Mouse (Mus musculus) fat pad, adult 2 months (tissue): ENCODE measurements around the gene Morn3.

Experiments
- DNase-seq: peaks from one replicate; pipeline ENCODE4 v3.0.0-alpha.2; 2011; ENCODE audit warnings: low read depth, low spot score; ENCODE audit errors: extremely low read depth

Gene Morn3

DNA sequence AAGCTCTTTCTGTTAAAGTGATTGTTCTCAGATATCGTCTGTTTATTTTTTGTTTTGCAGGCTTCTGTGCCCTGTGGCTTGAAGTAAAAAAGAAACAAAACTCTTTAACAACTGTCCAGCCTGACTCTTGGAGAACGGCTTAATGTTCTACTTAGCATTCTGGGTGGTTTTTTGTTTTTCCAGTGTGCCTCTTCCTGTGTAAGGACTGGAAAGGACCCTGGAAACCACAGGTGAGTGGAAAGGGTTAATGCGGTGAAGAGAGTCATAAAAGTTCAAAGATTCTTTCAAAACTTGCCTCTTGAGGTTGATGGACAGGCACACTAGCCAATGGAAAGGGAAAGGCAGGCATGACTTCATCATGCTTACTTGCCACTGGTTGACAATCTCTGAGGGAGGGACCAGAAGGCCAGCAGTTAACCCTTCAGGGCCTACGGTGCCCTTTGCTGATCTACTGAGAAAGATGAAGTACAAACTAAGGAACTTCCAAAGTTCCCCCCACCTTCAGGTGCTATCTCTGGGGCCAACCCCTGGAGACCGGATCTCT lies 52.4 kb downstream of the Morn3 start:
- peak; percentile 45 for DNase-seq

DNA sequence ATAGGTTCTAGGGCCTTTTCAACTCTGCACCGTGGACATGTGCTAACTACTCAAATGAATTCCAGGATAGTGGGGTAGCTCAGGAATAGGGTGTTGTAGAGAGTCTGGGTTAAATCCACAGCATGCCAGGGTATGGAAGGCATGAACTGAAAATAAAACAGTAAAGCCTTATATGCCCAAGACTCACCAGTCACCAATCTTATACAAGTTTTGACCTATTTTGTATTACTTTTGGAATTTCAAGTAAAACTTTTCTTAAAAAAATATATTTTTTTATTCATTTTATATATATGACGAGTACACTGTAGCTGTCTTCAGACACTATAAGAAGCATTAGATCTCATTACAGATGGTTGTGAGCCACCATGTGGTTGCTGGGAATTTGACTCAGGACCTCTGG lies 53.0 kb downstream of the Morn3 start:
- DNase-seq = no peak

DNA sequence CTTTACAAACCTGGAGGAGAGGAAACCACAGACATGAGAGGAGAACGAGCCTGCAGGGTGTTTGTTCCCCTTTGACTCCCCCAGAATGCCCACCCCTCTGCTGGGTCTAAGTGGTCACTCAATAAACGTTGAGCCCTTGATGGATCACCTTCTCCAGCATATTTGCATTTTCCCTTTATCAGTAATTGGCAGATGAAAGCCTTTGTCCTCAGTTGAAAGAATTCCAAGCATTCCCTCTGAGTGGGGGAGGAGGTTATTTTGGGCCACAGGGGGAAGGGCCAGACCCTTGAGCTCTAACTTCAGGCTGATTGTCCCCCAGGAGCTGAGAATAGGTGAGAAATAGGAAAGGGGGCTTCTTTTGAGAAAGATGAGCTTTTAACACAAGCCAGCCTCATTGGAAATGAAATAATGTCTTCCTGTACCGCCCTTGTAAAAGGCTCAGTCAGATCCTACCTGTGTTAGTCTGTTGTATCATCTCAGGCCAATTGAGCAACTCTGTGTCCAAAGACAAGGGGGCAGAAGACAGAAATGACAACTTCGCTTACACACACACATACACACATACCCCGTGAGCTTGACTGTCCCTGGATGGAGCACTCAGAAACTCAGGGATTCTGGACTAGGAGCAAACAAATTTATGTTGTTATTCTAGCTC lies 55.3 kb downstream of the Morn3 start:
- no peak for DNase-seq

DNA sequence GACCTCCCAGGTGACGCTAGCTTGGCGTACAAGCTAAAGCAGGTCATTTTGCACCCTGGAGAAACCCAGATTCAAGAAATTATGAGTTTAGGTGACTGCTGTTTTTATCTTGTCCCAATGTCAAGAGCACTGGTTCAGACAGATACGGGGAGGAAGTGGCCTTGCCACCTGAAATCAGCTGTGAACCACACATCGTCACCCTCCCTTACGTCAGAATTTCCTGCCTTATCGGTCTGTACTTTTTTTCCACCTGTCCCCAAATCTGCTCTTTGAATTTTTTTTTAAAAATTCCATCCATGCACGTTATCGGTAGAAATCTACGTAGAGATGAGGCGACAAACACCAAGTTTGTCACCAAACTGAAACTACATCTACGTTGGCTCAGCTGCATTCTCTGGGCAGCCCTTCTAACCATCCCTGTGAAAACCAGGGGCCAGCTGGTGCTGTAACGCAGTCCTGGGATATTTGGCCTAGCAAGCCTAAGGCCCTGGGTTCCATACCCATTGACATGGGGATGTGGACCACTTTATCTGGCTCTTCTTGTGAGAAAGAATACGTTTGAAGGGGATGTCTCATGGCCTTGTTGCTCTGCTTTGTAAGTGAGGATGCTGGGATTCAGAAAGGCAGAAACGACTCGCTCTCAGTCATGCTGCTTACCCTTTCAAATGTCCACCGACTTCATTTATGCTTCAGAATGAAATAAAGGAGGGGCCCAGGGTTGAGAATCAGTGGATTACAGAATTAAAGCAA lies 56.2 kb downstream of the Morn3 start:
- DNase-seq = no peak

DNA sequence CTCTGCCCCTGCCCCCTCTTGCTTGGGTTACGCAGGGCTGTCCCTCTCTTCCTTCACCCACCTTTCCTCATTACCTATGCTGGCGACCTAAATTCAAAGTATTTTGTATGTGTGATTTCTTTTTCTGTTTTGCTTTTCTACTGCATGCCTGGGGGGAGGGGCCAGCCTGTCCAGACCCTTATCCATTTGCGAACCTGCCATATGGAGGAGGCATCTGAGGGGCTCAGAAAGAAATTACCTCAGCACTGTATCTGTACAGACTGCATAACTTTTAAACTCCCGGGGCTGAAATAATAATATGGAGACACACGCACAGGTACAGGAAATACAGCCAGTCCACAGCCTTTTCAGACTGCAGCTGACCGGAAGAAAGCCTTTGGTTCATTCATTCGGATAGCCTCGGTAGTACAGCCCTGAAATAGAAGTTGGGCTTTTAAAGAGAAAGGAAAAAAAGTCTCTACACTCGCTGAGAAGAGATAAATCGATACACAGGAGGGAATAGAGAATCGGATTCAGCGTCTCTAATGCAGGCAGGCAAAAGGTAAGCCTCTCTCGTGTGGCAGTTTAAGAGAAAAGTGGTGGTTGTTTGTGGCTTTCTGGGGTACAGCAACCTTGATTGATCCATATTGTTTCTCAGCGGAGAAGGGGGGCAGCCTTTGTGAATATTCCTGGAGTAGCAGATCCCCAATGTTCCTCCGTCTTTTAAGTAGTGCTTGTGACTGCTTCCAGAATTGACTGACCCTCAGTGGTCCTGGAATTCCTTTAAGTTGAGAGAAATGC lies 57.1 kb downstream of the Morn3 start, which contains the start of gene Kdm2b:
TSS of gene Kdm2b (minus strand) at position 273 of the 780 bp plus-strand sequence.
- DNase-seq = no peak

DNA sequence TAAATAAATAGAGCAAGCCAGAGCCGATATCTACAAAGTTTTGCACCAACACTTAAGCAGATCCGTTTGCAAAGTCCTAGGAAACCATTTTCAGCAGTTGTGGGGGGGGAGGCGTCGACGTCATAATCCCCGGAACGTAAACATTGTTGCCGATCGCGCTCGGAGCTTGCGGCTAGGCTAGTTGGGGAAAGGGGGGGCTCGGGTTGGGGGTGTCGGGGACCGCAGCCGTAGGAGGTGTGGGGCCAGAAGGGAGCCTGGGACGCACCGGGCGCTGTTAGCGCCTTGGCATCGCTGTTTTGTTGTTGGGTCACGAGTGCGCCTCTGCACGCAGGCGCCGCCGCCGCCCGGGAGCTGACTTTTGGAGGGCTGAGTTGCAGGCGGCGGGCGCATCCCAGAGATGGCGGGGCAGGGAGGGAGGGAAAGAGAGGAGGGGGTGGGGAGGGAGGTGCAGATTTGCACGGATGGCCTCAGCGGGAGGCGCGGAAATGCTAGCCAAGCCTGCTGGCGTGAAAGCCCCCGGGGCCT lies 57.8 kb downstream of the Morn3 start:
- DNase-seq = no peak

DNA sequence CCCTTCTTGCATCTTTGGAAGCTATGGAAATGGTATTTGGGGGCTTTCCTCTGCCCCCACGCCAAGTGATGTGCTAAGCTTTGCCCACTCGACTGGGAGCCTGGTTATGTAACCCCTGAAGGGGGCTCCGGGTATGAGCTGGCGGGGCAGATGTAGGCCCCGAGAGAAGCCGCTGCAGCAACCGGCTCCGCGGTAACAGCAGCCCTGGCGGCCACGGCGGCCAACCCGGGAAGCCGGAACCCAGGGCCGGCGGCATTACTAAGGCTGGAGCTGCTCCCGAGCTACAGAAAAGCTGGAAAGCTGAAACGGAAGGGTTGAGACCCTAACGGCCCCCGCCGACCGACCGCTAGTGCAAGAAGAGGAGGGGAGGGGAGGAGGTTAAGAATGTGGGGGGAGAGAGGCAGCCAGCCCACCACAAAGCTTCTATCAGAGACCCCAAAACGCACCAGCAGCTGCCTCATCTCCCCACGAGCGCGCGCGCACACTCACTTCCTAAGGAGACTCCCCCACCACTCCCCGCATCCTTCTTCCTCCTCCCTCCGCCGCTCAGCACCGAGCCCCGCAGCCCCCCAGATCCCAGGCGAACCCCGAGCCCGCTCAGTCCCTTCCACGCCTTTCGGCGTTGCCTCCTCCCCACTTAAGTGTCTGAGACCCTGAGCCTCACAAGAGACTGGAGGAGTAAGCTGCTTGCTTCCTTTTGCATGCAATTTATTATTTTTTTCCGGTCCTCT lies 58.6 kb downstream of the Morn3 start:
- no peak for DNase-seq

DNA sequence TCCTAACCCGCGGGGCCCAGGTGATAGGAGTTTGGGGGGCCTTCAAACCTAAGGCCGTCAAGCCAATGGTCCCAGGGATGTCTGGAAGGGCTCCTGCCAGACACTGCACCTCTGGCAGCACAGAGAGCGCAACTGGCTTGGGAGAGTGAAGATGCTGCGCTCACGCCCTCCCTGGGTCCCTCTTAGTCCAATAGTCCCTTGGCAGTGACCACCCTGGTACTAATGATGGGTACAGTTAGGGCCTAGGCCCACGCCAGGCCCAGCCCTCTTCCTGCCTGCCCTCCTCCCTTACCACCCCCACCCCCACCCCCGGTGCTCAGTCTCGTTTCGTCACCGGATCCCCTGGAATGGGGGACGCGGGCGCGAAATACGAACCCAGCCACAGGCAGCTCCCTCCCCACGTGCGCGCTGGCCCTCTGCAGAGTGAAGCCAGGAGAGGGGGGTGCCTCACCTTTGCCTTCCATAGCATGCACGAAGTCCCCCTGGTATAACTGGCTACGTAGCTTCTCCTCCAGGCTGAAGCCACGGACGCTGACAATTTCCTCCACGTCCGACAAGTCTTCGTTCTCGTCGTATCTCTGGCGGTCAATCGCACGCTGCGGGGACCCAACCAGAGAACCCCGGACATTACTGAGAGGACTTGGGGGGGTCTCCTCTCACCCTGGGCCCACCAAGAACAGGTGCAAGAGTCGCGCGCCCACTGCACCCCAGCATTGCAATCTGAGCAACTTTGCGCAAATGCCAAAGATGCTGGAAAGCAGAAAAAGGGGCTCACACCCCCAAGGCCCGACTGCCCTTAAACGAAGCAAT lies 59.4 kb downstream of the Morn3 start:
- DNase-seq = no peak

DNA sequence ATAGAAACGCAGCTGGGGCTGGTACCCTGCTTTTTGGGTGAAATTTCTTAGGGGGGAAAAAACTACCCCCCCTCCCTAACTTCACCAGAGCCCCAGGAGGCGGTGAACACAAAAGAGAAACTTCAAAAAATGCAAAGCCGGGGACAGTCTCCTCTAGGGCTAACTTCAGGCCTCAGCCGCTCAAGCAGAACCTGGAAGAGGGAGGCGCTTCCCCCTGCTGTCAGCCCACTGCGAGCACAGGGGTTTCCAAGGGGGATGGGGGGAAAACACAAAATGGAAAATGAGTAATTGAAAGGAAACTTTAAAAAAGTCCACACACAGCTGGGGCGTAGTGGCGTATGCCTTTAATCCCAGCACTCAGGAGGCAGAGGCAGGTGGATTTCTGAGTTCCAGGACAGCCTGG lies 60.7 kb downstream of the Morn3 start:
- no peak for DNase-seq
